Mouse (Mus musculus) adipocyte (in vitro differentiated cells): ENCODE data around the gene Ninj1.

ENCODE experiments used
- DNase-seq: peaks from one replicate; pipeline ENCODE4 v3.0.0-alpha.2; 2016; ENCODE audit warnings: low spot score

Gene Ninj1

DNA sequence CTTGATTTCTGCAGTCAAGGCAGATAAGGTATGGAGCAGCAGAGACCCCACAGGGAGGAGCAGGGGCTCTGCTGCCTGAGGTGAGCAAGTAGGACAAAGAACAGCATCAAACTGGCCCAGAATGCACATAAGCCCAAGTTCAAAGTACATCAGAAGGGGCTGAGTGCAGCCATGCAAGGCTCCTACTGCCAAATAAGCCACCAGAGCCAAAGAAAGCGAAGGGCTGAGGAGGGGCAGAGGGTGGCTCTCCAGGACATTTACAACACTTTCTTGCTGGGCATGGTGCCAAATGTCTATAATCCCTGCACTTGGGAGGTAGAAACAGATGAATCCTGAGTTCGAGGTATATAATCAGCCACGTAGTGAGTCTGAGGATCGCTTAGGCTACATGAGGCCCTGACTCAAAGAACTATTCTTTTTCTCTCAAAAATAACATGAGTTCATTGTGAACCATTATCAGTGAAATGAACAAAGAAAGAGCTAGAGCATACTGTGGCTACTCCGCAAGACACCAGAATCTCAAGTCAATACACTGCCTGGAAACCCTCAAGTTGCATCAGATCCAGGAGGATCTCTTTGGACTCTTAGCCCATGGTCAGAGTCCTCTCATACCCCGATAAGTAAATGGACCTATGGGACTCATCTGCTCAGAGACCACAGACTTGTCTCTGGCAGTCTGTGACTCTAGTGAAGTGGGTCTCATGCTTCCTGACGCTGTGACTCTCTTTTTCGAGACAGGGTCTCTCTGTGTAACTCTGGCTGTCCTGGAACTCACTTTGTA, 46.7 kb downstream of the Ninj1 start:
- DNase-seq = no peak

DNA sequence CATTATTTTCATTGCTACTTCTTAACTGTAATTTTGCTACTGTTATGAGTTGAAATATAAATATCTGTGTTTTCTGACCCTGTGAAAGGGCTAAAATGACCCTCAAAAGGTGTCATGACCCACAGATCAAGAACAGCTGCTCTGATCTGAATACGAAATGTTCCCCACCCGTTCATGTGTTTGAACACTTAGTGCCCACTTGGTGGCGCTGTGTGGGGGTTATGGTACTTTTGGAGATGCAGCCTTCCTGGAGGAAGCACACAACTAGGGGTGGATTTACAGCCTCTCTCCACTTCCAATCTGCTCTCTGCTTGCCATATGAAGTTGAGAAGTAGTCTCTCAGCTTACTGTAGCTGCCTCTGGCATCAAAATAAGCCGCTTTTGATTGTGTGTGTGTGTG, 47.4 kb downstream of the Ninj1 start:
- DNase-seq = no peak

DNA sequence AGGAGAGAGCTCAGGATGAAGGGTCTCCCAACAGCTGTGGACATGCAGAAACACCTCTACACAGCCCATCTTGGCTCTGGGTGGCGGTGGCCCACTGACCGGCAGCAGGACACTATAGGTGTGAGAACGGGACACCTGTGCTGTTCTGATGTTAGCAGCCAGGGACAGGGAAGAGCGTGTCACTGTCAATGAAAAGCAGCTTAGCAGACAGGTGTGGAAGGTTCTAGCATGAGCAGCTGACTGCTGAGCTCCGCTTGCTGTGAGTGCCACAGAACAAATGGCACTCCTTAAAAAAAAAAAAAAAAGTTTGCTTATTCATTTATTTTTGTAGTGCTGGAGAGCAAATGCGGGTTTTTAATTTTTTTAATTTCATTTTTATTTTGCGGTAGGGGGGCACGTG, 50.3 kb downstream of the Ninj1 start:
- no peak for DNase-seq

DNA sequence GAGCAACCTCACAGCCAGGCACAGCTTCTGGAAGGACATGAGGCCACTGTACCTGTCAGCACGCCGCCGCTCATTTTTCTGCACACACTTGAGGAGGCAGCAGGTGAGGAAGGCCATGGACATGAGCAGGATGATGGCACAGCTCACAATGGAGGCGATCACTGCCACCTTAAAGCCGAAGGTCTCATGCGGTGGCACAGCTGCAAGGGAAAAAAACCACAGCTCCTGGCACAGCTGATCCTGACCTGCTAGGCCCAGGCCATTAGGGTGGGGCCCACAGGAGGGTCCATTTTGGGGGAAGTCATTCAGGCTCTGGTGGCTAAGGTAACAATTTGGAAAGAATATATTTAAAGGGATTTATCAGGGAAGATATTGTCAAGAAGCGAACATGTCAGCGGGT, 51.5 kb downstream of the Ninj1 start:
- DNase-seq = no peak

DNA sequence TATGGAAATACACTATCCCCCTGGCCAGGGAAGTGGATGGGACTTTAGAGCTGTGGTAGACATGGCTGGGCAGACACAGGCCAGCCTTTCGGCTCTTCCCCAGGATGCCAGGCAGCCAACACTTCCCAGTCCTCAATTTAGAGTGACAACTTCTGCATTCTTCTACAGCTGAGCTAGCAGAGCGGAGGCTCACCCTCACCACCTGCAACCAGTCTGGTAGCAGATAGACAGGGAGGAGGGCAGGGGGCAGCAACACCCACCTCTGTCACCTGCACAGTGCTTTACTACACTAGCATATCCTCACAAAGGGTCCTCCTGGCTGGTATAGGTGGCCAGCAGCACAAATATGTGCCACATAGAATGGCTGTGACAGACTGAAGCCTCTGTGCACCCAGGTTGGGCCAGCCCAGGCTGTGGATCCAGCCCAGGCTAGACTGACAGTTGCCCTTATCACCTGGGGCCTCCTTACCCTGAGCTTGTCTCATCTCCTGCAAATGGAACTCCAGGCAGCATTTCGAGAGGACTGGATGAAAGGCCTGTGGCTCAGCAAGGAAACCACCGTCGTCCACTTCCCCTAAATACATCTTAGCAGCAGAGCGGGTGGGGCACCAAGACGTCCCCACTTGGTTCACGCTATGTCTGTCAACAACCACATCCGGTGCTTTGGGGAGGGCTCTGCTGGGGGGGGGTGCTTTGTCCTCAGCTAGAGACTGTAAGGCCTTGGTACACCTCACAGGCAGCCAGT, 55.2 kb downstream of the Ninj1 start:
- DNase-seq = no peak

DNA sequence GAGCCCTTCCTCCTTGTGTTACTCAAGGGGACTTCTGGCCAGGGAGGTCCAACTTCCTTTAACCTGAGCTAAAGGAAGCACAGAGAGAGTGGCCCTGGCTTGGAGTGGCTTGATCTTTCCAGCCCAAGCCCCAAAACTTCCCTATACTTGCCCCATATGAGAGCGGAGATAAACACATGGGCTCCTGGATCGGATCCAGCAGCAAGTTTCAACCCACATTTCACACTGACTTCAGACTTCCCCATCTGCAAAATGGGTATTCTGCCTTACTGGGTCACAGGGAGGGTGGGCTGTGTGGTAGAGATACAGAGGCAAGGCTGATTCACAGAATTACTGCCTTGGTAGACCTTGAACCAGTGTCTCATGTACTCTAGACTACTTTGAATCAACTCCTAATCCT, 56.2 kb downstream of the Ninj1 start:
- no peak for DNase-seq

DNA sequence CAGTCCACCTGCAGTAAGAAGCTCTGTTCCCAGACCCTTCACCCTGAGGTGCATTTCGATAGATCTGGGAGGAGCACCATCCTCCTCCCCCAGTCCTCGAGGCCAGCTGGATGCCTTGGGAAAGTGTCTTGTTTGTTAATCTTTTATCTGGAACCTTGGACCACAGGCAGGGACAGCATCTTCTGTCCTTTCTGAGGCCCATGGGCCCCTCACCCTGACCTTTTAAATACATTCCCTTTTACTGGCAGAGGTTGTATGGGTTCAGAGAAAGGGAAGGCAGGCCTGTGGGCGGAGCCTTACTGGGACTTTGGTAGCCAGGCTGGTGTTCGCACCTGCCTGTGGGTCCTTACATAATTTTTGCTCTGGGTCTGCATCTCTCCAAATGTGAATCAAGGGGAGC, 58.0 kb downstream of the Ninj1 start:
- DNase-seq = no peak
